Mouse (Mus musculus): ENCODE results near the gene Smtnl2.
"Not testable (repeated sequence)": the region's sequence is repeated elsewhere in the genome, so short reads cannot be mapped to it uniquely, and the experiment has no call there.

Gene Smtnl2

DNA sequence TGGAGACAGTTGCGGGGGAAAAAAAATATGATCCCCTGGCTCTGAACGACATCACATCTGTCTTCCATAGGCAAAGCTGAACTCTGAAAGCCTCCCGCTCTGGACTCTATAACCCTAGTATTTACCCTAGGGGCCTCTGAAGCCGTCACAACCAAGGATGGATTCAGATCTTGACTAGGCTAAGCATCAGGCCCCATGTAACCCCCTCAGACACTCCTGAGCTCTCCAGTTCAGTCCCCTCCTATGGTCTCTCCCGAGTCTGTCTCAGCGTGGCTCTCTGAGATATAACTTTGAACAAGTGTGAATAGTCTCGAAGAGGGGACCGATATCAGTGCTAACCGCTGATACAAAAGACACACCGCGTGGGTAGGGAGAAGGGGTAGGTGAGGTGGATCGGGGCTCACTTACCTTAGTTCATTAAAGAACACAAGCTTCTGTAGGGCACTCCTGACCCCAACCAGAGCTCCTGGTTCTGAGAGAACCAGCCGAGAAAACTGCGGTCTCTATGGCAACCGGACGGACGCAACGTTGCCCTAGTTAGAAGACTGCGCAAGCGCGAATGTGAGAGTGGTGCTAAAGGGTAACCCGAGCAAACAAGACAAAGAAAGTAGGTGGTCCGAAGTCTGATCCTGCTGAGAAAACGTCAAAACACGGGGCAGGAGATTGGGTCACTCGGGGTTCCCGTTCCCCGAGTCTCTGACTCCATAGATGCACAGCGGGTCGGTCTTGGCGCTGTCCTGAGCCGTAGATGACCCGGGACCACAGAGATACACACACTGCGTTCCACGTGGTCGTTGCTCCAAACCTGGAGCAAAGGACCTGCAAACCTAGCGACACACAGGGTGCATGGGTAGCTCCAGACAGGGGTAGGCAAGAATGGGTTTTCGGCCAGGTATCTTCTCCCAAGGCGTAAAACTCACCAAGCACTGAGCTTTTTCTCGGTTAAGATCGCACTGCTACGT lies 49.8 kb downstream of the Smtnl2 start:
- DNase-seq (ENCODE audit: low spot score): no peak

DNA sequence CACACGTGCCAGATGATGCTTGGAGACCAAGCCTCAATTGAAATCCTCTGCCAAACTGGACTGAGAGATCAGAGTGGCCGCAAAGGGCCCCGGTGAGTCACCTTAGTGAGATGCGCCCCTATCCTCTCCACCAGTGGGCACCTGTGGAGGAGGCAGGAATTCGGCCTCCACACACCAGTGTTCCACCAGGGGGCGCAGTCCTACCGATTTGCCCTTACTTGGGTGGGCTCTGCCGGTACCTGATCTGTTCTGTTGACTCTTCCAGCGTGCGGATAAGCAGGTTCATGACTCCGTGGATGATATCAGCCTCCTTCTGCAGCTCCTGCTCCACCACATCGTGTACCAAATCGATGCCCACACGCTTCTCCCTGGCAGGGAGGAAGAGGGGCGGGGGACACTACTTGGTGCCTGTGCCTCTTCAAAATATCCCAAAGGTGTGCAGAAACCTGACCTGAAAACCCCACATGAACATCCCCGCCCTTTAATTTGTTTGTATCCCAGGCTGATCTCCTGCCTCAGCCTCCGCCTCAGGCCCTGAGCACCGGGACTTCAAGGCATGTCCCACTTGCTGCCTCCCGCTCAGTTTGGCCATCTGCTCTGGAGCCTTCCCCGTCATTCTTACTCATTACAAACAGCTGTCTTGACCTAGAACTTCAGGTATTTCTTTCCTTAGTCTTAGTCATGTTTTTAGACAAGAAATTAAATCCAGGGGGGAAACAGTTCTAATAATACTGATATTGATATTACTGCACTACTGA lies 56.4 kb downstream of the Smtnl2 start:
- peak; percentile 40 for DNase-seq (ENCODE audit: low spot score)

DNA sequence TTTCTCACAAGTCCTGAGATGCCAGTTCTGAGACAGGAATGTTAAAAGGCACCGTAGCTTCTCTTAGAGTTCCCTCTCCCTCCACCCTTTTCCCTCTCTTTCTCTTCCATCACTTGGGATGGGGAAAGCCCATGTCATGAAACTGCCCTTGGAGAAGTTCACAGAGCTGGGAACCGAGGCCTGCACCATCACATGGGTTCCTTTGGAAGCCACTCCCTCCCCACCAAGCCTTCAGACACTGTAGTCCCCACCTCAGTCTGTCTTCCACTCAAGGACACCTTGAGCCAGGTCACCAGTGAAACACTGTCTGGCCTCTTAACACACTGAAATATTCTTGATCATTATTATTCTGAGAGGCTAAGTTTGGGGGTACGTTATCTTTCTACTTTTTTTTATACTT lies 58.3 kb downstream of the Smtnl2 start:
- DNase-seq (ENCODE audit: low spot score): no peak

DNA sequence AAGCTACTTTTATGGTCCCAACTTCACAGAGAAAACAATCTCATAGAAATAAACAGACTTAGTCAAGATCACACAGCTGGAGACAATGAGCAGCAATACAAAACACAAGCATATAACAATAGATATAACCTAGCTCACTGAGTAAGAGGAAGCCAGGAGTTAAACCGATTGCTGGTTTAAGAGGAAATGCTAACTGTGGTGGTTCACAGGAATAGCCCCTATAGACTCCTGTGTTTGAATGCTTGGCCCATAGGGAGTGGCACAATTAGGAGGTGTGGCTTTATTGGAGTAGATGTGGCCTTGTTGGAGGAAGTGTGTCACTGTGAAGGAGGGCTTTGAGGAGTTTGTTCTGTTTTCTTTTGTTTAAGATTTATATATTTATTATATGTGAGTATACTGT lies 59.2 kb downstream of the Smtnl2 start:
- no peak for DNase-seq (ENCODE audit: low spot score)

DNA sequence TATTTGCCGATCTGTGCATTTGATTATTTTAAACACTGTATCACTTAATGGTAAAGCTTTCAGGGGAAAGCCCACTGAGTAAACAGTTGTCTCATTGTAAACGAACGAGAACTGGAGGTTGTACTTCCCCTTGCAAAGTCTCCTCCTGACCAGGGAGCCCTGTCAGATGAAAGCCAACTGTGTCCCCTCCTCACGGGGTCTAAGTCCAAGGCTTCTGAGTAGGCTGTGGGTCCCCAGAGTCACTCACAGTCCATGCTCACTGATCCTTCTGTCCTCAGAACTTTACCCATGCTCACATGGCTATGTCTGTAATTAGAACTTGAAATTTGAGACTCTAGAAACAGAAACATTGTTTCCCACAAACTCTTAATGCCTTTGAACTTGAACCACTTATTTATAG lies 61.9 kb downstream of the Smtnl2 start:
- no peak for DNase-seq (ENCODE audit: low spot score)

DNA sequence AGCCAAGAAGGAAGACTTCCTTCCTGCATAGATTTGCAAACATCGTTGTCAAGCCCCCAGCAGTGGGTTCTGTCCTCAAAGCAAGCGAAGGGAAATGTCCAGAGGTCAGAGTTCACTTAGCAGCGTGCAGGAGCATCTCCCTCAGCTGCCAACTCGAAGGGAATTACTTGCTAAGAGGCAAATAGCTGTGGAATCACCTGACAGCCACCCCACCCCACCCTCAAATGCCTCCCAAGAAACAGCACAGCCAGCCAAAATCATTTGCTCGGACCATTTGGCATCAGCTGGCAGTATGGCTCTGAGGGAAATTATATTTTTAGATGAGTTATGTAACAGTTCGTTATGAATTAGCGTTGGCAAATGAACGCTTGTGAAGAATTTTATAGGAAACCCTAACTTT lies 62.5 kb downstream of the Smtnl2 start:
- DNase-seq (ENCODE audit: low spot score): no peak

DNA sequence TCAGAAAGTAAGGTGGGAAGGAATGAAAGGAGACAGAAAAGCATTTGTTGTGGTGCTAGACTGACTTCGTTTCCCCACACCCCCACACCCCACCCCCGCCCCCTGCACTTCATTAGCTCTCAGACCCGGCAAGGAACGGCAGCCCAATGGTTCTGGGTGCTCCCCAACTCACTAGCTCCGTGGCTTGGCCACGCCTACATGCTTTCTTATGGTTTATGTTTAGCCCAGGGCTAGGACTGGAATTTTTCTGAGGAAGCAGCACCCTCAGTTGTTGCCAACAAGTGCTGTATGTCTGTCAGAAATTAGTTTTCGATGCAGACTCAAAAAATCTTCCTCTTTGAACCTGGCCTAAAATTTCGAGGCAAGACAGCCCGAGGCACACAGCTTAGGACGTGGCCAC lies 63.0 kb downstream of the Smtnl2 start:
- no peak for DNase-seq (ENCODE audit: low spot score)

DNA sequence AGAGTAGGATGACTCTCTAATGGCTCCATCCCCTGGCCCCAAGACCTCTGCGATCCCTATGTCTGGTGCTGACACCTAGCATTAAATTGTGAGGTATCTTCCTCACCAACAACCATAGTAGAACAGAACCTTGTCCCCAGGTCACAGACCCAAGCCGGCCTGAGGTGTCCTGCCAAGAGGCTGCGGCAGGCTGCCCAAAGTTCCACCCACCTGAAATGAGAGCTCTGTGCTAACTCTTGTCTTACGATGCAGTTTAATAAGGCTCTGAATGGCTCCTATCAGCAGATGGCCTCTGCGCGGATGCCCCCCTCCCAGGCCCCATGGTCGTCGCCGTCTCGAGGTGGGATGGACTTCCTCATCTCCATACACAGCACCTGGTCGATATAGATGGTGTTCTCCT lies 67.0 kb downstream of the Smtnl2 start:
- no peak for DNase-seq (ENCODE audit: low spot score)

DNA sequence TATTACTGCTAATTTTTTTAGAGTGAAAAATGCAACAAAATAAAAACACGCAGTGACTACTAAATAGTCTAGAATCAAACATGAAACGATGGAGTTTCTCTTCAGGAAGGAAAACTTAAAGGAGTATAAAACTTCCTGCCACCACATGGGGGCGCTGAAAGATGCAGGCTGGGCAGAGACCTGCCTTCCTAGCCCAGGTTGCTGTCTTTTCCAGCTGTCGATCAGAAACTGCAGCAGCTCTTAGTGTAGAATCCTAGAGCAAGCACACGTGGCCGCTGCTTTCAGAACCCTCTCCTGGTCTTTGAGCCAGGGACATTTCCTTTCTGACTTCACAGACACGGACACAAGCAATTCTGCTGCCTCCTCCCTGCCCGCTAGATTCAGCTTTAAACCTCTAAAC lies 67.6 kb downstream of the Smtnl2 start:
- no peak for DNase-seq (ENCODE audit: low spot score)

DNA sequence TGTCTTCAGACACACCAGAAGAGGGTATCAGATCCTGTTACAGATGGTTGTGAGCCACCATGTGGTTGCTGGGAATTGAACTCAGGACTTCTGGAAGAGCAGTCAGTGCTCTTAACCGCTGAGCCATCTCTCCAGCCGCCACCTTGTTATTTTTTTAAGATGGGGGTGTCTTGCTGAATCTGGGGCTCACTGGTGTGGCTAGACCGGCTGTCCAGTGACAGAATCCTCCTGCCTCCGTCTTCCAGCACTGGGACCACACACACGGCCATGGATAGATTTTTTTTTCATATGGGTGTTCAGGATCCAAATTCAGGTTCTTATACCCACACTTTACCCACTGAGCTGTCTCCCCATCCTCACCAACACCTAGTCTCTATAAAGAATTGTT lies 68.3 kb downstream of the Smtnl2 start:
- not testable (repeated sequence) for DNase-seq (ENCODE audit: low spot score)

DNA sequence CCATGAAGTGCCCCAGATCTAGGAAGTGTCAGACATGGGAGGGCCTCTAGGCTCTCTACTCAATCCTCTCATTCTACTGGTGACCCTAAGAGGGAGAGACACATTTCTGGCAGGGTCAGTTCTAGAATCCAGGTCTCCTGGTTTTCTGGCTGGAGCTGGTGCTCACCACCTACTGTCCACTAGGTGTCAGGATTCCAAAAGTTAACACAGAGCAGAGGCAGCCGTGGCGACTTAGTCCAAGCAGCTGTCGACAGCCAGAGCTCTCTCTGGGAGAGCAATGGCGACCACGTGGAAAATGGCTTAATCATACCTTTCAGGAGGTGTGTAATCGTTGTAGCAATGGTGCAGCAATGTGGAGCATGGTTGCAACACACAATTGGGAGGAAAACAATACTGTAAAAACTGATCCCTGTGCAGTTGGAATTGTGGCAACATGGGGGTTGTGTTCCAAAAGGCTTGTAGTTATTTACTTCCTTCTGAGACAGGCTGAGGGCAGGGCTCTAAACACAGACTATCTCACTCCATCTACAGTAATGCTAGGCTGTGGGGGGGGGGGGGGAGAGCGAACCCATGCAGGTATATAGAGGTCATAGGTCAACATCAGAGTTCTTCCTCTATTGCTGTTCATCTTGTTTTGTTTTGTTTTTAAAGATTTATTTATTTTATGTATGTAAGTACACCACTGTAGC lies 68.8 kb downstream of the Smtnl2 start:
- no peak for DNase-seq (ENCODE audit: low spot score)

DNA sequence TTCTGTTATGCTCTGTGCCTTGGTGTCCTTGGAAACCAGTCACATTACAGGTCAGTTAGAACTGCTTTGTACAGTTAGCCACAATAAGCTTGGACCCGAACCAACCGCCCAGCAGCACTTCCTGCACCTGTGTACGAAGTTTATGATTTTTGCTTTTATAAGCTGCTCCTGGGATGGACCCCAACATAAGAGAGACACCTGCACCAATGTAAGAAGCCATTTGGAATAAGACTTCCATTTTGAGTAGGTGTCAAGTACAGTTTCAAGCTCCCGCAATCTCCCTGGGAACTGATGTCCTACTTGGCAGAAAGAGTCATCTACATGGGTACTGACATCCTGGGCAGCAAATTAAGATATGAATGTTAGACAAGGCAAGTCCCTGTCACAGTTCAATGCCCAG lies 71.8 kb downstream of the Smtnl2 start:
- DNase-seq (ENCODE audit: low spot score): no peak

All from spleen, adult 12 weeks (tissue).